Mouse (Mus musculus) midbrain, embryonic 10.5 days (tissue): ENCODE measurements around the gene Spns3. TPM values are rescaled to one million over a fixed set of nuclear protein-coding genes. Genes with fewer than 3 reads are reported as not detected.
"Not testable (repeated sequence)": the region's sequence is repeated elsewhere in the genome, so short reads cannot be mapped to it uniquely, and the experiment has no call there.

Experiments used
- DNase-seq: peaks from one replicate; pipeline ENCODE4 v3.0.0-alpha.2; 2017; ENCODE audit warnings: low spot score
- H3K27ac ChIP-seq: fragments of 300-500 bp; sonication (generic); replicated peaks from 2 replicates; pipeline ENCODE4 v1.5.1; 2016; ENCODE audit warnings: mild to moderate bottlenecking
- H3K27me3 ChIP-seq: fragments of 300-500 bp; sonication (generic); 2 replicates; pipeline ENCODE4 v1.6.1; 2016; ENCODE audit warnings: low read depth, mild to moderate bottlenecking; ENCODE audit not compliant: poor library complexity, severe bottlenecking
- H3K36me3 ChIP-seq: fragments of 300-500 bp; sonication (generic); 2 replicates; pipeline ENCODE4 v1.6.1; 2016; ENCODE audit warnings: mild to moderate bottlenecking, moderate library complexity
- H3K4me1 ChIP-seq: fragments of 300-500 bp; sonication (generic); 2 replicates; pipeline ENCODE4 v1.6.1; 2016
- H3K4me3 ChIP-seq: fragments of 300-500 bp; sonication (generic); 2 replicates; pipeline ENCODE4 v1.5.1; 2016; ENCODE audit warnings: mild to moderate bottlenecking, moderate library complexity
- H3K9me3 ChIP-seq: fragments of 300-500 bp; sonication (generic); replicated peaks from 2 replicates; pipeline ENCODE4 v1.6.1; 2016; ENCODE audit warnings: mild to moderate bottlenecking
- WGBS: fragments of 180-500 bp; shearing (Covaris S2); methylation state at CpG from one replicate; pipeline ENCODE4 v1.1.7; 2016; 5-methylcytosine and 5-hydroxymethylcytosine counted together
- polyA plus RNA-seq: library from polyadenylated mRNA; unstranded; fragments of >200 nt; fragmentation: Nextera tagmentation; extraction: Ambion mirVana; gene quantifications from 2 replicates; pipeline ENCODE4 v1.2.1, GENCODE M21; 2016

Gene Spns3
- polyA plus RNA-seq, 1 experiment from 2014 or later, result not detected

GRCm38 (mm10) chr11:72547181-72547580 is 3.1 kb downstream of the Spns3 start:
- H3K9me3 ChIP-seq, result no peaks in the 10 kb centered on the region
- 88% methylated on average over 3 of the region's 3 CpGs for WGBS
- DNase-seq, result no peak
- no peaks in the 10 kb centered on the region for H3K27me3 ChIP-seq
- H3K4me3 ChIP-seq, result no peak overlapping the region
- H3K27ac ChIP-seq, result no peak overlapping the region
- H3K36me3 ChIP-seq, result no peaks in the 10 kb centered on the region
- H3K4me1 ChIP-seq, result no peaks in the 10 kb centered on the region

DNA sequence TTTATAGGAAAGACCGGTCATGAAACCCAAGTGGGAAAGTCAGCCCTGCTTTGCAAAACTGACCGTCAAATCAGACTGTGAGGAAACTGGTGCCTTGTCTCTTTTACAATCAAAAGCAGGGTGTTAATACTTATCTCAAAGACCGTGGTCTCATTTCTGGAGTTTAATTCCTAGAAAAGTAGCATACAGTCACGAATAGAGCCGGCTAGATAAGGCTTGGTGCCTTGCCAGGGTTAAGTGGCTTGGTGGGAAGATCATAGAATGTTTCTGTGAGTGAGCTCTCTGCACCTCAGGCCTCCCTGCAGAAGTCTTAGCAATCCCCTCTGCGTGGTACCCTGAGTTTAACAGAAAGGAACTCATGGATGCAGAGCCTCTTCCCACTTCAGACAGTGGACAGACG is 5.6 kb downstream of the Spns3 start:
- H3K4me1 ChIP-seq, result no peaks in the 10 kb centered on the region
- no peak overlapping the region for H3K27ac ChIP-seq
- no peaks in the 10 kb centered on the region for H3K9me3 ChIP-seq
- H3K4me3 ChIP-seq, result no peak overlapping the region
- H3K36me3 ChIP-seq, result no peaks in the 10 kb centered on the region
- 78% methylated on average over 7 of the region's 7 CpGs for WGBS
- no peaks in the 10 kb centered on the region for H3K27me3 ChIP-seq
- DNase-seq, result no peak

DNA sequence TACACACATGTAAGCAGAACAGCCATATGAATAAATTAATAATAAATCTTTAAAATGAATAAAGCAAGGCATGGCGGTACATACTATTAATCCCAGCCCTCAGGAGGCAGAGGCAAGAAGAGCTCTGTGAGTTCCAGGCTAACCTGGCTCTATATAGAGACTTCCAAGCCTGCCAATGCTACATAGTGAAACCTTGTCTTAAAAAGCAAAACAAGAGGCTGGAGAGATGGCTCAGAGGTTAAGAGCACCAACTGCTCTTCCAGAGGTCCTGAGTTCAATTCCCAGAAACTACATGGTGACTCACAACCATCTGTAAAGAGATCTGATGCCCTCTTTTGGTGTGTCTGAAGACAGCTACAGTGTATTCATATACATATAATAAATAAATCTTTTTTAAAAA is 6.6 kb downstream of the Spns3 start:
- WGBS, result 95% methylated on average over 1 of the region's 1 CpGs
- not testable (repeated sequence) for H3K27me3 ChIP-seq, H3K27ac ChIP-seq, H3K36me3 ChIP-seq, H3K4me1 ChIP-seq, H3K4me3 ChIP-seq, DNase-seq, H3K9me3 ChIP-seq

- Histone ChIP-seq H3K4me1 (peaks cover 9% of the 10 kb centered on the region), H3K27ac (no peak overlapping the region), H3K9me3 (no peaks in the 10 kb centered on the region), H3K4me3 (no peak overlapping the region), H3K27me3 (no peaks in the 10 kb centered on the region), H3K36me3 (no peaks in the 10 kb centered on the region)
- 100% methylated on average over 1 of the region's 1 CpGs for WGBS
- no peak for DNase-seq
These were observed 7.7 kb downstream of the Spns3 start for GRCm38 (mm10) chr11:72542586-72542985.

- no peak overlapping the region for H3K27ac ChIP-seq
- 70% methylated on average over 10 of the region's 10 CpGs for WGBS
- H3K4me3 ChIP-seq, result no peak overlapping the region
These were observed 8.4 kb downstream of the Spns3 start for GRCm38 (mm10) chr11:72541928-72542327.

DNA sequence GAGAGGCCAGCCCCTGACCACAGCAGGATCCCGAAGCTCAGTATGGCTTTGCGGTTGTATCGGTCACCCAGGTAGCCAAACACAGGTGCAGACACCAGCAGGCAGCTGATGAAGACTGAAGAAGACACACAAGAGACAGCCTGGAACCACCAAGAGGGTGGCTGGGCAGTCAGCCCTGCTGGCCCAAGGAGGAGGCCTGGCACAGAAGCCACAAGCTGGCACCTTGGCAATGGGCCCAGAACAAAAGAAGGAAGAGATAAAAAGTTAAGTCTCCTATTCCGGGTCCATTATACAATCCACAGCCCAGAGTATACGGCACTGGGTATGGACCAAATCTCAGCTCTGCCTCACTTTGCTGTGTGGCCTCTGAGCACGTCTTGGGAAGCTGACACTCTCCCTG is 9.9 kb downstream of the Spns3 start:
- no peak overlapping the region for H3K27ac ChIP-seq
- H3K27me3 ChIP-seq, result no peaks in the 10 kb centered on the region
- DNase-seq, result no peak
- H3K9me3 ChIP-seq, result no peaks in the 10 kb centered on the region
- H3K4me3 ChIP-seq, result no peak overlapping the region
- no peaks in the 10 kb centered on the region for H3K36me3 ChIP-seq
- 89% methylated on average over 6 of the region's 6 CpGs for WGBS
- peaks cover 9% of the 10 kb centered on the region for H3K4me1 ChIP-seq

More at GRCm38 (mm10) chr11:72541928-72542327, 8.4 kb downstream of the Spns3 start:
- H3K27me3 ChIP-seq, result no peaks in the 10 kb centered on the region
- no peak for DNase-seq
- no peaks in the 10 kb centered on the region for H3K9me3 ChIP-seq
- no peaks in the 10 kb centered on the region for H3K36me3 ChIP-seq
- H3K4me1 ChIP-seq, result peaks cover 9% of the 10 kb centered on the region

- WGBS, result 93% methylated on average over 7 of the region's 7 CpGs
- no peak for DNase-seq
- no peaks in the 10 kb centered on the region for H3K36me3 ChIP-seq
- no peak overlapping the region for H3K27ac ChIP-seq
- H3K4me3 ChIP-seq, result no peak overlapping the region
- H3K9me3 ChIP-seq, result no peaks in the 10 kb centered on the region
- H3K27me3 ChIP-seq, result no peaks in the 10 kb centered on the region
- peaks cover 9% of the 10 kb centered on the region for H3K4me1 ChIP-seq
These were observed 11.5 kb downstream of the Spns3 start for GRCm38 (mm10) chr11:72538811-72539210.

DNA sequence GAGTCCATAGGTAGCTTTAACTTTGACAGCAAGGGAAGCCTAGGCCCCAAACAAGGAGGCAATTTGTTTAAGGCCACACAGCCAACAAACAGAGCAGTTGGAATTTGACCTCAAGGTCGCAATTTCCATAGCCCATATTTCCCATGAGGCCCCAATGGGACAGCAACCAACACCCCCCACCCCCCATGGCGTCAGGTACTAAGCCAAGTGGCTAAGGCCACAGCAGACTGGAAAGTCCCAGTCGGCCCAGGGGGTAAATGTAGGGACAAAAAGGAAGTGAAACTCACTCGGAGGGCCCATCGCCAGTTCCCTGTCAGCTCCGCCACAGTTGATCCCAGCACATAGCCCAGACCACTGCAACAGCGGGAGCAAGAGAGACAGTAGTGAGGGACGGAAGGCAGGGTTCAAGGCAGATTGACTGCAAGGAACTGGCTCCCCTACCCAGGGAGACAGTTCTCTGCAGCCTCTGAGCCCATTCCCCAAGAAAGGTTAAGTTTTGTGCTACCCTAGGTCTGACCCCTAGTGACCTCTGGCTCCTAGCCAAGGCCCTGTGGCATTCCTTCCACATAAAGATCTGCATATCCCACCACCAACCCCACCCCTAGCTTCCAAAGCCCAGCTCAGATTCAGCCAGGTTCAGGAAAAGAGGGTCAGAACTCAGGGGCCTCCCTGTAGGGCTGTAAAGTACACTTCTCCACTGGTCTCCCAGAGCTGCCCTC is 12.1 kb downstream of the Spns3 start:
- Histone ChIP-seq H3K27me3 (no peaks in the 10 kb centered on the region), H3K4me1 (peaks cover 9% of the 10 kb centered on the region), H3K36me3 (no peaks in the 10 kb centered on the region), H3K27ac (no peak overlapping the region), H3K4me3 (no peak overlapping the region), H3K9me3 (no peaks in the 10 kb centered on the region)
- whole genome bisulfite sequencing, result 78% methylated on average over 8 of the region's 8 CpGs
- DNase-seq, result no peak

DNA sequence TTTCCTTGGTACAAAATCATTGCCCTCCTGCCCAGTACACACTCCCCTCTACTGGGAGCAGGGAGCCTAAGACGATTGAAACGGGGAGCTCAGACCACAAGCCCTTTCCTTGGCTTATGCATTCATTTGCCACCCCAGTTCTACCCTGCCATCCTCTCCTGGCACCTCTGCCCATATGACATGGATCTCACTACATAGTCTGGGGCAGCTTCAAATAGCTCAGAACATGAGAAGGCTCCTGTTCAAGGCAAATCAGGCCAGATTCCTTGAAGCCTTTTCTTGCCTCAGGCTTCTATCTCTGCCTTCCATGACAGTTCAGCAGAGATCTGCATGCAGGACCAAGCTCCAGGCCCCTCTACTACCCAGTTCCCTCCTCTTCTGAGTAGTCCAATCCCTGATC is 12.8 kb downstream of the Spns3 start:
- WGBS, result 80% methylated on average over 2 of the region's 2 CpGs
- H3K9me3 ChIP-seq, result no peaks in the 10 kb centered on the region
- H3K4me3 ChIP-seq, result no peak overlapping the region
- peaks cover 9% of the 10 kb centered on the region for H3K4me1 ChIP-seq
- H3K27me3 ChIP-seq, result no peaks in the 10 kb centered on the region
- DNase-seq, result no peak
- H3K36me3 ChIP-seq, result no peaks in the 10 kb centered on the region
- no peak overlapping the region for H3K27ac ChIP-seq

DNA sequence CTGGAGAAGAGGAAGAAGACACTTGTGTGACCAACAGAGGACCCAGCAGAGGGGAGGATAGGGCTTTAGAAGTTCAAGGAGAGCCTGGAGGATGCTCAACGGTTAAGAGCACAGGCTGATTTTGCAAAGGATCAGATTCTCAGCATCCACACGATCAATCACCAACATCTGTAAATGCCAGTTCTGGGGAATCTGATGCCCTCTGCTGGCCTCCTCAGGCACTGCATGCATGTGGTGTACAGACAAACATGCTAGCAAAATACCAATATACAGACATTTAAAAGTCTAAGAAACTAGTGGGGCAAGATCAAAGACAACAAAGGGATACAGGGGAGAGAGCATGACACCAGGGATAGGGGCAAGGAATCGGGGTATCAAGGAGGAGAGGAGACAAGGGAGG is 14.8 kb downstream of the Spns3 start:
- no peak overlapping the region for H3K4me3 ChIP-seq
- H3K27ac ChIP-seq, result no peak overlapping the region
- WGBS, result 82% methylated on average over 3 of the region's 3 CpGs
- H3K27me3 ChIP-seq, result no peaks in the 10 kb centered on the region
- peaks cover 9% of the 10 kb centered on the region for H3K4me1 ChIP-seq
- H3K9me3 ChIP-seq, result no peaks in the 10 kb centered on the region
- H3K36me3 ChIP-seq, result no peaks in the 10 kb centered on the region
- peak; percentile 19 for DNase-seq

GRCm38 (mm10) chr11:72532890-72533289 is 17.4 kb downstream of the Spns3 start:
- Histone ChIP-seq H3K4me1 (peaks cover 2% of the 10 kb centered on the region; the same call in 1 of the 2 replicates), H3K27me3 (no peaks in the 10 kb centered on the region), H3K27ac (no peak overlapping the region), H3K4me3 (no peak overlapping the region), H3K36me3 (no peaks in the 10 kb centered on the region), H3K9me3 (no peaks in the 10 kb centered on the region)
- DNase-seq, result no peak
- WGBS, result 79% methylated on average over 3 of the region's 3 CpGs

DNA sequence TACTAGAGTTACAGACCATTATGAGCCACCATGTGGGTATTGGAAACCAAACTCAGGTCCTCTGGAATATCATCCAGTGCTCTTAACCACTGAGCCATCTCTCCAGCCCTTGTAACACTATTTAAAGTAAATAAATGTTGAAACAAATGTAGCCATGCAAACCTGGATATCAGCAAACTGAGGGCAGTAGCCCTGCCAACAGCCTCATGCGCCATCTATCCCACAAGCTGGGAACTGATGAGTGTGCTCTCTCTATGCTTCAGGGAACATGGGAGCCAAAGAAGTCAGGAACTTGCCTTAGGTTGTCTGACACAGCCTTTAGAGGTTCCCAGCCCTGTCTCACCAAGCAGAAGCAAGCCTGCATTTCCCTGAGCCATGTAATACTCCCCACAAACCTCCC is 18.7 kb downstream of the Spns3 start:
- no peaks in the 10 kb centered on the region for H3K4me1 ChIP-seq
- H3K36me3 ChIP-seq, result no peaks in the 10 kb centered on the region
- no peak overlapping the region for H3K4me3 ChIP-seq
- 68% methylated on average over 1 of the region's 1 CpGs for WGBS
- no peaks in the 10 kb centered on the region for H3K27me3 ChIP-seq
- DNase-seq, result no peak
- H3K27ac ChIP-seq, result no peak overlapping the region
- no peaks in the 10 kb centered on the region for H3K9me3 ChIP-seq

DNA sequence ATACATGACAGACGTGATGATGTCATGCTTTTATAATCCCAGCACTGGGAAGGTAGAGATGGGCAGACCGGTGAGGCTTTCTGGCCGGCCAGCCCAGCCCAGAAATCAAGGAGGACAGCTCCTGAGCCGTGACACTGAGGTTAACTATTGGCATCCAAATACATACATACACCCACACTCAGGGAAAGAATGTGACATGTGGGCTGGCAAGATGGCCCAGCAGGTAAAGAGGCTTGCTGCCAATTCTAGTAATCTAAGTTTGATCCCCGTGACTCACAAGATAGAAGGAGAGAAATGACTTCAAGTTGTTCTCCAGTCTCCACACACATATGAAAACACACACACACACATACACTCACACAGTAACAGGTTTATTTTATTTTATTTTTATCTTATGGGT is 19.2 kb downstream of the Spns3 start:
- H3K27me3 ChIP-seq, result no peaks in the 10 kb centered on the region
- no peak for DNase-seq
- WGBS, result 87% methylated on average over 5 of the region's 5 CpGs
- no peaks in the 10 kb centered on the region for H3K4me1 ChIP-seq
- no peaks in the 10 kb centered on the region for H3K9me3 ChIP-seq
- H3K36me3 ChIP-seq, result no peaks in the 10 kb centered on the region
- no peak overlapping the region for H3K27ac ChIP-seq
- no peak overlapping the region for H3K4me3 ChIP-seq

GRCm38 (mm10) chr11:72526190-72526589 is 24.1 kb downstream of the Spns3 start:
- no peak for DNase-seq
- Histone ChIP-seq H3K27ac (no peak overlapping the region), H3K4me3 (no peak overlapping the region), H3K4me1 (no peaks in the 10 kb centered on the region), H3K27me3 (no peaks in the 10 kb centered on the region), H3K9me3 (no peaks in the 10 kb centered on the region), H3K36me3 (no peaks in the 10 kb centered on the region)
- 87% methylated on average over 4 of the region's 4 CpGs for WGBS
